Mouse (Mus musculus): Measurements from ENCODE around the gene Car9.

- TF ChIP-seq CTCF (IDR thresholded peaks at IDR 0.05; ENCODE audit: low read depth) (no peak), EP300 (IDR thresholded peaks at IDR 0.05; ENCODE audit: low read depth) (no peak)
Observed at GRCm38 (mm10) chr4:43559519-43560242, 52.9 kb downstream of the Car9 start.

All from liver, postnatal 0 days (tissue).